Mouse (Mus musculus): ENCODE measurements at regions not wholly inside any gene's neighbourhood (a gene's known extent, or its start where the extent isn't known, plus 50 kb on each side); places are given as distances from the start of the nearest gene placed in this dataset.

DNA sequence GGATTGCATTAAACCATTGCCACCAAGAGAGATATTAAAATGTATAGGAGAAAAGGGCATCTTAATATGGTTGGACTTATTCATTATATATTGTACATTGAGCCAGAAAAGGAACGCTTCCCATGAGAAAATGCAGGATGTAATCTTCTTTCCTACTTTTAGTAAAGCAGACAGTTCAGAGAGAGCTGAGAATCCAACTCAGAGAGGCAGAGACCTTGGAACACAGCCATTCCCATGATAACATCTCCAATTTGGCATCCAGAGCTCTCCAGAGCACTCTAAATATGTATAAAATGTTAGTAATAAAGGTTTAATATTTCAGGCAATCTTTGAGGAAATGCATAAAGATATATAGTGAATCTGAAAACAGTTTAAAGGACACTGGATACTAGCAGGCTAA is 199.3 kb upstream of the Asb5 start:
- no peak for DNase-seq (ENCODE audit: low spot score)

DNA sequence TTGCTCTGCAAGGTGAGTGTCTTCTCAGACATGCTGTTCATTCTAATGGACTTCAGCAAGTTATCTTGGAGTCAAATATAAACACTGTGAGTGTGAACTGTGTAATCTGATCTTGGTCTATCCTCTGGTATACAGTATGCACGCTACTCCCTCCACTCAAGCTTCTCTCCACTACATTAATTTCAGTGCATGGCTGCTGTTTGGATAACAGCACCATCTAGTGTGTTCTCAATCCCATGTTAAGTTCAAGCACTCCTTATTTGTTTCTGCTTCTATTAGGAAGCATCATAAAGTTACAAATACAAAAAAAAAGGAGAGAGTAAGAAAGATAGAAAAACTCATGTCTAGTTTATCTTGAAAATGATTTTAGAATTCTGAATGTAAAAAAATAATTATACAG is 197.5 kb upstream of the Asb5 start:
- no peak for DNase-seq (ENCODE audit: low spot score)

DNA sequence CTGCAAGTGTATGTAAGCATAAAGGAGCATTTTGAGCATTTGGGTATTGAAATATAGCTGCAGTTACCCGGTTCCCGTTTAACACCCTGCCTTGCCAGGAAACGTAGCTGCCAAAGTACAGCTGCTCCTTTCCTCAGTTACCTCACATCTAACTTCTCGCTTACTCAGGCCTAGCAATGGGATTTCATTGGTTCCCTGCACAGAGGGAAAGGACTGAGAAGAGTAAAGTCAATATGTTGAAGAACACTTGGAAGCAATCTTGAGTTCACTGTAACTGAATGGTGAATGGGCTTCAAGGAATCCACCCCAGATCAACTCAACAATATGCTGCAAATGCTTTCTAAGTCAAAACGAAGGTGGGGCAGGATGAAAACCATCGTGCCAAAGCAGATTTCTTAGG is 178.3 kb upstream of the Asb5 start:
- no peak for DNase-seq (ENCODE audit: low spot score)

DNA sequence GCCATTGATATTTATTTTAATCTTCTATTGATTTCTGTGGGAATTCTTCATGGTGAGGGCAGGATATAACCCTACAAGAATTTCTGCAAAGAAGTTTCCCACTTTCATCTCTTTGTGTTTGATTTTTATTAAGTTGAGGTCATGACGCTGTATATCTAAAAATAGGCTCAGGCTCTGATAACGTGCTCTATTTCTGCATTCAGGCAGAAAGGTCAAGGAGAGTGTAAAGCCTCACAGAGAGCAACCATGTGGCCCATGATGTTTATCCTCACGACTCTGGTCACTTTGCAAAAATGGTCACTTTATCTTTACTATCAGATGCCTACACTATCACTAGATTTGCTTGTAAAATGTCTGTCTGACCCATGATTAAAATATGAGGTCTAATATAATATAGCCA is 167.7 kb upstream of the Asb5 start:
- peak; percentile 9 for DNase-seq (ENCODE audit: low spot score)

DNA sequence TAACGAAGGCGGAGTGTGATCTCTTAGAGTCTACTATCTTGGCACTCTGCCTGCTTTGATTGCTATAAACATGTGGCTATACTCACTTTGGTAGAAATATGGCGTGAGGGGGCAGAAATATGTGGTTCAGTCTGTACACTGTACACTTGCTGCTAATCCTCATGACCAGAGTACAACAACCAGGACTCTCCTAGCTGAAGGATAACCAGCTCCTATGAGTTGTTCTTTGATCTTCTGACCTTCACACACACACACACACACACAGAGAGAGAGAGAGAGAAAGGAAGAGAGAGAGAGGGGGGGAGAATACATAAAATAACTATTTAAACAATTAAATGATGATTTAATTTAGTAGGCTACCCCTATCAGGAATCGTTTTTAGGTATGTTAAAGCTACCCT is 158.9 kb upstream of the Asb5 start:
- DNase-seq (ENCODE audit: low spot score), result no peak

DNA sequence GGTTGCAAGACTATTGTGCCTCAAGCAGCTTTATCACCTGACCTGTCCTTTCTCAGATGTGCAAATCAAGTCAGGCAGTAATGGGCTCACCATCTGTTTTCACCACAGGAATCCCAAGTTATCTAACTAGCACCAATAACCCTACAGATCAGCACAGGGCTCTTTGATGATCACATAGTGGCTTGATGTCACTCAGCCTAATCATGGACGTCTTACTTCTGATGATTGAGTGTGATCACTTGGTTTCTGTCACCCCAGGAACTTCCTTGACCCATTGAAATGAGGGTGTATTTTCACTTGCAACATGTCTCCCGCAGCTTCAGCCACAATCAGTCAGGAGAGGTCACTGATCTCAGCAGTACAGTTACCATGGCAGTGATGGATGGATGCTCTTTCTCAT is 158.3 kb upstream of the Asb5 start:
- no peak for DNase-seq (ENCODE audit: low spot score)

DNA sequence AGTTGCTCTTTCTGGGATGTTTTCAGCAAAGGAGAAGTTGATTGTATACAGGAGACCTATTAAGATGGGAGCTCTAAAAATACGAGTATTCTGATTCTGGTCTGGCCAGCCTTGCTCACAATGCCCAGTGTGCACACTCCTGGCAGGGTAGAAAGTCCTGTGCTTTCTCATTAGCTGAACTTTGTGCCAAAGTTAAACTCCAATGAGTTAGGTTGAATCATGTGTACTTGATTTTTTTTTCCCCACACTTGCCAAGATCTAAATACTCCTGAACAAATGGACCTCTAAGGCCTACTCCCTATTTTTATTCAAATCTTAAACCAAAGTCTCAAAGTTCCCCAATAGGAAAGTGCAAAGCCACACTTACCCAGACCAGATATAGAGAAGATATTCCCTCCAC is 156.5 kb upstream of the Asb5 start:
- no peak for DNase-seq (ENCODE audit: low spot score)

DNA sequence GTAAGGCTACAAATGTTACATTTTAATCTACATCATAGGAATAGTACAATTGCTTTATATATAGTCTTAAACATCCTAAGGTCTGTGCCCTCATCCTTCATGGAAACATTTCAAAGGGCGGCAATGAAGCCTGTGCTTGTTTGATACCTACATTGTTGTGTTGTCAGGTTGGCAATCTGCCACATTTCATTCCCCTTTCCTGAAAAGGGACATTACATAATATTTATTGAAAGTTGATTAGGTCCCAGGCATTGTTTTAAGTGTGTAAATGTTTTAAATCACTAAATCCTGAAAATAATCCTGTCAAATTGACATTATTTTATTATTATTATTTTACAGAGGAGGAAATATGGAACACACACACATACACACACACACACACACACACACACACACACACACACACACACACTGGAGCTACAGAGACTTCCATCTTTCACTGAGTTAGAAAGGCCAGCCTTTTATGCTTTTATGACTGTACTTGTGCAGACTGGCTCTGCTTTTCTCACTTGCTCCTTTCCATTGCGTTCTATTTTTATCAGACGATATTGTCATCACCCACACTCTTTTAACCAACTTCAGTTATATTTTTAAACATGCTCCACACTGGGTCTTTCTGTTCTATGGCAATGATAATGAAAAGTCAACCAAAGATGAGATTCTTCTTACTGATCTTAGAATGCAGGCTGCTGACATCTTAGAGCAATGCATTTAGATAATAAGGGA is 153.8 kb upstream of the Asb5 start:
- DNase-seq (ENCODE audit: low spot score), result no peak

DNA sequence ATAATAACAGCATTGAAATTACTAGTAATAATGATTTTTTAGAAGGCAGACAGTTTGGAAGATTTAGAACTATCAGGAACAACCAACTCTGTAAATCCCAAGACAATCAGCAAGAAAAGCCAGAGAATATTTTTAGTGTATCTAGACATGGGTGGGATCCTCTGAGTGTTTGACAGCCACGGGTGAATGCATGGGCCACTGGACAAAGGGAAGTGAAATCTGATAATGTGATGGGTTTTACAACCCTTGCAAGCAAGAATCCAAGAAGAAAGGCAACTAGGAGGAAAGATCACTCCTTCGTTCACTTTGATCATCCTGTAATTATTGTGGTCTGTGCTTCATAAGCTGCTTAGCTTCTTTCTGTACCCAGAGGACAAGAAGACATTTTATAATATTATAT is 149.2 kb upstream of the Asb5 start:
- no peak for DNase-seq (ENCODE audit: low spot score)

DNA sequence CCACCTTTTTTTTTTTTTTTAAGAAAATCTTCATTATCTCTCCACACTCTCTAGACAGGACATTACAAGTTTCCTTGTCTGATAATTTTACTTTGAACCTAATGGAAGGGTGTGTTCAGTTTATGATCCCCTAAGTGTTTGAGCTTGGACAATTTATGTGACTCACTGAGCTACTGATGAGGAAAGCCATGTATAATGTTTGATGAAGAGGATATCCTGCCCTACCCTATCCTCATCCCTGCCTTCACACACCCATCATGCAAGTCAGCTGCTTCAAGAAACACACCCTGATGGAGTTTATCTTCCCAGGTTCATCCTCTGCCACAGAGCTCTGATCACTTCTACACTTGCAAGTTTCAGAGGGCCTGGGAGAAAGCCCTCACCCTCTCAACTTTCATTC is 136.5 kb upstream of the Asb5 start:
- DNase-seq (ENCODE audit: low spot score), result peak; percentile 28

DNA sequence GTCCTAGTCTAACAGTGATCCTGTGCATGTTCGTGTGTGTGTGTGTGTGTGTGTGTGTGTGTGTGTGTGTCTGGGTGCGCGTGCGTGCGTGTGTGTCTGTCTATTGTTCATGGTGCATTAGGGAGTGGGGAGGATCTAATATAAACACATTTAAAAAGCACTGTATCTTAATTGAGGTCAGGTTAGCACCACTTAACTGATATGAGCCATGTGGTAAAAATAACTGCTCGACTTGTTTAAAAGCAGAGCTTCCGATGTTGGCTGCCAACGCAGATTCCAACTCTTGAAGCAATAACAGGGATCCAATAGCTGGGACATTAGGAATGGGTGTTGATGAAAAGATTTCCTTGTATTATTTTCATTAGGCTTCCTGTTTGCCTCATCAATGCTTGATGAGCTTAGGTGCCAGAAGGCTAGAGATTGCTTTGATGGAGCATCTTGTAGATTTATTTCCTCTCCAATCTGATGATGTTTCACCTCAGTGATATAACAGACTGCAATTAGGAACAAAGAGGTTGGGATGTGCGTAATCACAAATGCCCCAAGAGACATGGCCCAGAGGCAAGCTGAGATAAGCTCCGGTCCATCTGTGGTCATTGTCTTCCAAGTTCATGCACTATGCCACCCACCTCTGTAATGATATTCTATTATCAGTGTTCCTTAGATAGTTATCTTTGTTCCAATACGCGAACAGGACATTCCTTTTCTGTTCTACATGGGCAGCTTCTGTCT is 135.7 kb upstream of the Asb5 start:
- DNase-seq (ENCODE audit: low spot score), result peak; percentile 68

DNA sequence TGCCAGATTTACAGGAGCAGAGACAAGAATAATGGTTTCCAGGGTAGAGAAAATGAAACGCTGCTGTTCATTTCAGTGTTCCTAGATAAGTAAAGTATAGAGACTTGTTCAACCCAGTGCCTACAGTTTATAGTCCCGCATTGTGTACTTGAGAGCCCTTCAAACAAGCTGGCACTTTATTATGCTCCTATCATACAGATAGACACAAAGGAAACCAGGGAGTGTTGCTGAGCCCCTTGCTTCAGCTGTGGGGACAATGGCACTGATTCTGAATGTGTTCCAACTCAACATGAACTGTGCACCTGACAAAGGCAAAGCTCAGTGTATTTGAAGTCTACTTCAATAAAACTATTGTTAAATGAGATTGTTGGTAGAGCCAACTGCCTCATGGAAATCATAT is 123.7 kb upstream of the Asb5 start:
- DNase-seq (ENCODE audit: low spot score), result no peak

DNA sequence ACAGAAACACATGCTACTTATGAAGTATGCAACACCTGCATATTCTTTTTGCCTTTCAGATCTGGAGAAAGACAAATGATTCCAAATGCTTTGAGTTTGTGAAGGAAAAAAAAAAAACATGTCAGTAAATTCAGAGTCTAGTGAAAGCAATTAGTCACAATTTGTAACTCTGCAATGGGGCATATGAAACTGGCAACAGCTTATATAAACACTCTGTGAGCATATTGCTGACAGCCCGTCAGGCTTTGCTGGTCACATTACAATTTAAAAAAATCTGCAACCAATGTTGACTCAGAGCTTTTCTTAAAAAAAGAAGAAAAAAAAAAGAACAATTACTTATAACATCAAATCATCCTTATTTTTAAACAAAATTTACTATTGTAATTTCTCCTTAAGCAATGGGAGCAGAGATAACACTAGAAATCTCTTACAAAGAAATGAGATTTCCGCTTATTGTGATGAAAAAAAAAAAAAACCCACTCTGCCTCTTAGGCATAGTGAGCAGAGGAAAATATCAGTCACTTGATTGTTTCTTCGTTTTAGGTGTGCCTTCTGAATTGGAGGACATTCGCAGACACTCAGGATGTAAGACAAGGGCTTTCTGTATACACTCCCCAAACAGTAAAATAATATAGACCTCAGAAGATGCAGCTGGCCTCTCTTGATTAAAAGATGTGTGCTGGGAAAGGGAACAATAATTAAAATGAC is 115.1 kb upstream of the Asb5 start:
- DNase-seq (ENCODE audit: low spot score), result no peak

DNA sequence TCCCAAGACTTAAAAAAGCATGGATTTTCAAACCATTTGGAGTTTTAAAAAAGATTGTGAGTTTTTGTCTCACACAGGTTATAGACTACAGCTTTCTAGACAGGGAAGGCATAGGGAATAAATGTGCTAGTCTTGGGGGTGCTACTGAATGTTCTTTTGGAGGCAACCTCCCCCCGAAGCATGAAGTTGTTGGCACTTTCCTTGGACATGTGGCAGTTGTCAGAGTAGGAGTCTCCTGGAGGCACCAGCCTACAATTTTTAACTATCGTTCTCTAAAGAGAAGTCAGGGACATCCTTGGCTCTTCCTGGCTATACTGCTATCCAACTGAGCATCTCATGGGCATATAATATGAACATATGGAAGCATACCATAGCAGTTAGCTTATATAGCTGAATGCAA is 112.7 kb upstream of the Asb5 start:
- DNase-seq (ENCODE audit: low spot score), result no peak

DNA sequence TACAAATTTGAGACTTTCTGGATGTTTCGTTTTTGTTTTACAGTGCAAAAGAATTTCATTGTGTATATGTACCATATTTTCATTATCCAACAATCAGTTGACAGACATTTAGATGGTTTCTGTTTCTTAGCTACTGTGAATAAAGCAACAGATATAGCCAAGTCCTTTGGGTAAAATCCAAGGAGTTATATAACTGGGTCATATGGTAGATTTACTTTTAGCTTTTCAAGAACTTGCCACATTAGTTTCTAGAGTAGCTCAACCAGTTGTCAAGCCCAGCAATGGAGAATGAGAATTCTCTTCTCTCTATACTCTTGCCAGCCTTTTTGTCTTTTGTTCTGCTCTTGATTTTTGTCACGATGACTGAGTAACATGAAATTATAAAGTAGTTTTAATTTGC is 111.3 kb upstream of the Asb5 start:
- no peak for DNase-seq (ENCODE audit: low spot score)

DNA sequence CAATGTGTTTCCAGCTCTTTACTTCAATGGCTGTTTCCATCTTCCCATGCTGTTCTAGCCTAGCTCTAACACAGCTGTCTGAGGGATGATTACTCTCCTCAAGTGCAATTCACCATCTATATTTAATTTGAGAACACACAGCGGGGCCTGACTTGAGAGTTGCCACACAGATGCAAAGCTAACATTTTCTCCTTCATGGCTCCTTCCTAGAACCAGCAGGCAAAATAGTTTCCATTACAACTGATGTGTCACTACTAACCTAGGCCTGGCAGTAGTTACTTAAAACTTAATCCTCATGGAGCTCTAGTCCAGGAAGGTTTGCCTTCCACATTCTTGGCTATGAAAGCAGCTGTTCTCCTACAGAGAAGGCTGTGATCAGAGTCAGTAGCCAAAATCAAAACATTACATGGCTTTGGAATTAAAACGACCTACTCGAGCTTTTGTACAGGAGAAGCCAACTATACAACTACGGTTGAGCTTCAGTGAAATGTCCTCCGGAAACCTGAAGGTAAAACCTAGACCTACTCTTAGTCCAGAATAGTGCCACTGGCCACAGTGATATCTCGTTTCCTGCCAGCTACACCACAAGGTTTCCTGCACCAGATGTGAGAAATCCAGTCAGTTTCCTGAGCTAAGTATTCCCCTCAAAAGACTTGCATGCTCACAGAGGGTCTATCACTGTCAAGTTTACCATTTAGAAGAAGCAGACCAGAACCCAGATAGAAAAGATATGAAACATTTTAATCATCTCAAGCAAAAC is 108.9 kb upstream of the Asb5 start:
- DNase-seq (ENCODE audit: low spot score), result no peak

DNA sequence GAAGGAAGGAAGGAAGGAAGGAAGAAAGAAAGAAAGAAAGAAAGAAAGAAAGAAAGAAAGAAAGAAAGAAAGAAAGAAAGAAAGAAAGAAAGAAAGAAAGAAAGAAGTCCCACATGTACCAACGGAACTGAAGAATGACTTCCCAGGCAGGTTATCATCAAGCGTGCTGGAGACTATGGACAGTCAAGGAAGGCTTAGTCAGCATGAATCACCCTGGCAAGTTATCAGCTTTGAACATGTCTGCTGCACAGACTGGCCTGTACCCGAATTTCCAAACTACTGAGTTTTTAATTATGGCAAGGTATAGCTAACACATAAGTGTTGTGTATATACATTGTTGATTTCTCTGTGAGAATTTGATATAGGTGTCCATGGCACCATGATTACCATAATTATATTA is 104.3 kb upstream of the Asb5 start:
- no peak for DNase-seq (ENCODE audit: low spot score)

DNA sequence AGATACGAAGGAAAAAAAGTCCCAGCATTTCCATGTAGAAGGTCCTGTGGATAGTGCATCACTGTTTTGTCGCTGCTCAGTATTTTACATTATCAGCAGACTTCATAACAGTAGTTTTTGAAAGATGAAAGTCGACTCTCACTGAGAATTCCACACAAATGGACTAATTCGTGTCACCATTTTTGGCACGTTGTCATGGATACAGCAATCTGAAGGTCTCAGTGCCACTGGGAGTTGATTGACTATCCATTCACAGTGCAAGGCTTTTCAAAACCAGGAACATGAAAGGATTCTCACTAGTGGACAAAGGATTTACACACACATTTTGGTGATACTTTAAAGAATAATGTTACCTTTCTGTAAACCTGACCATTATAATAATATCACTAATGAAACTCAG is 93.7 kb upstream of the Asb5 start:
- DNase-seq (ENCODE audit: low spot score), result no peak

DNA sequence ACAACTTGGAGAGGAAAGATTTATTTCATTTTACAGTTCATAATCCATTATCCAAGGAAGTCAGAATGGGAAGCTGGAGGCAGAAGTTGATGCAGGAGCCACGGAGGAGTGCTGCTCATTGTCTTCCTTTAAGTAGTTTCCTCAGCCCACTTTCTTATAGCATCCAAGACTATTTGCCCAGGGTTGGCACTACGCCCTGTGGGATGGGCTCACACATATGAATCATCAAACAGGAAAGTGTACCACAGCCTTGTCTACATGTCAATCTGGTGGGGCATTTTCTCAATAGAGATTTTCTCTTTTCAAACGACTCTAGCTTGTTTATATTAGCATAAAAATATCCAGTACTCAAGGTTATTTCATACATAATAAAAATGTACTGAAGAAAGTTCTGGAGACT is 88.2 kb upstream of the Asb5 start:
- DNase-seq (ENCODE audit: low spot score), result no peak

DNA sequence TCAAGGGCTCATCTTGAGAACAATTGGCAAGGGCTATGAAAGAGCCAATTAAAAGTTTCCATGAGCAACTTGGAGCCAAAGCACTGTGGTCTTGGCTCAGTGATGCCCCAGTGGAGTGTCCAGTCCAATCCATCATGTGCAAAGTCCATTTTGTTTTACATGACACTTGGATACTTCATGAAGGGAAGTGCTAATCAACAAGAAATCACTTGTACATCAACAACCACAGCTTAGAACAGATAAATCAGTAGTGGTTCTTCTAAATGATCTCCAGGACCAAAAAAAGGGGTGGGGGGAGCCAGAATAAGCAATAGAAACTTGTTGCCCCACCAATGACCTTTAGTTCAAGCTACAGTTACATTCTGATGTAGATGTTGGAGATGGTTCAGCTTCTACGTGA is 87.0 kb upstream of the Asb5 start:
- no peak for DNase-seq (ENCODE audit: low spot score)

DNA sequence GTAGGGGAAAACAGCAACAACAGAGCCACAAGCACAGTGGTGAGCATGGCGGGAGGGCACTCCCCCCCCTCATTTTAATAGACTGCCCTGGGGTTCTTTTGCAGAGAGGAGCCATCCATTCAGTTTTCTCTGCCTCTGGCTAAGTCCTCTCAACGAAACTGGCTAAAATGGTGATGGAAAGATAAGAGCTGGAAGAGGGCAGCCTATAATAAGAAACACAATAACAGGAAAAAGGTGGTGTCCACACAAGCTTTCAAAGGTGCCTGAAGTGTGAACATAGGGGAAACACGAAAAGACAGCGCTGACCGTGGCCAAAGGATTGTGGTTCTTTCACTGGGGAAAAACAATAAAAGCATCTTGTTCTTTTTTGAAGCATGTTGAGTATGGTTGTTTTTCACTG is 83.0 kb upstream of the Asb5 start:
- DNase-seq (ENCODE audit: low spot score), result no peak

DNA sequence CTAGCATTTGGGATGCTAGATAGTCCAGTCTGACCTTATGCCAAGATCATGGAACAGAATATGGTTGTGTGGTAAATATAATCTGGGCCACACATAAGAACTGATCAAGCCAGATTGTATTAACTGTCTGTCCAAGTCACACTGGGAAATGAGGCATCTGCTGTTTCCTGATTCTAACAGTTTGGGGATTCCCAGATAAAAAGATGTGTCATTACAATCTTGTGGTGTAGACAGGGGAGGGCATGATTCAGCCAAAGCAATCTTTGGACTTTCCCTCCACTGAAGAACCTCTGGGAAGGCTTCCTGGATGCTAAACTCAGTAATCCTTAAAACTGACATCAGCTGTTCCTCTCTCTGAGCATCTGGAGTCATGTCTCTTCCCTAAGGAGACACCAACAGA is 79.6 kb upstream of the Asb5 start:
- no peak for DNase-seq (ENCODE audit: low spot score)

Data from heart, adult 8-10 months (tissue).